Mouse (Mus musculus) CD8-positive naive resting alpha-beta T cell, adult 2 months (primary cell): ENCODE results near the gene Slc35e3.

Experiments
- DNase-seq, 2 experiments: peaks; one replicate each; pipeline ENCODE4 v3.0.0; 2022; ENCODE audit warnings: low read depth in 2 of 2, low spot score in 2 of 2

The Slc35e3 gene

DNA sequence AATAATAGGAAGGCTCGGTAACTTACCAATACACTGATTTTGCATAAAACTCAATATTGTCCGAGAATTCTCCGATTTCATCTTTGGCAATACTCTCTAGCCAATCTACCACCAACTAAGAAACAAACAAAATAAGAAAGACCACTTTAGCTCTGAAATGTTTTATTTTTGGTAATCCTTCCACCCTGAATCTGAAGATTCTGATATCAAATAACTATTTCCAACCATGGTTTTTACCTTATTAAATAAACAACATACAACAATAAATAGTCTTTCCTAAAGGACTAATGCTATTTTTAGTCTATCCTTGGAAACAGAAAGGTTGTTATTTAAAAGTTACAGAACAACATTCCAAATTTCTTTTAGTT is 30.9 kb upstream of the Slc35e3 start:
- no peak for DNase-seq

- DNase-seq = no peak
Measured at GRCm38 (mm10) chr10:117776281-117777102, 30.3 kb upstream of the Slc35e3 start.

GRCm38 (mm10) chr10:117775401-117776144 is 29.4 kb upstream of the Slc35e3 start:
- no peak for DNase-seq

GRCm38 (mm10) chr10:117774817-117775120 is 28.6 kb upstream of the Slc35e3 start:
- no peak for DNase-seq

DNA sequence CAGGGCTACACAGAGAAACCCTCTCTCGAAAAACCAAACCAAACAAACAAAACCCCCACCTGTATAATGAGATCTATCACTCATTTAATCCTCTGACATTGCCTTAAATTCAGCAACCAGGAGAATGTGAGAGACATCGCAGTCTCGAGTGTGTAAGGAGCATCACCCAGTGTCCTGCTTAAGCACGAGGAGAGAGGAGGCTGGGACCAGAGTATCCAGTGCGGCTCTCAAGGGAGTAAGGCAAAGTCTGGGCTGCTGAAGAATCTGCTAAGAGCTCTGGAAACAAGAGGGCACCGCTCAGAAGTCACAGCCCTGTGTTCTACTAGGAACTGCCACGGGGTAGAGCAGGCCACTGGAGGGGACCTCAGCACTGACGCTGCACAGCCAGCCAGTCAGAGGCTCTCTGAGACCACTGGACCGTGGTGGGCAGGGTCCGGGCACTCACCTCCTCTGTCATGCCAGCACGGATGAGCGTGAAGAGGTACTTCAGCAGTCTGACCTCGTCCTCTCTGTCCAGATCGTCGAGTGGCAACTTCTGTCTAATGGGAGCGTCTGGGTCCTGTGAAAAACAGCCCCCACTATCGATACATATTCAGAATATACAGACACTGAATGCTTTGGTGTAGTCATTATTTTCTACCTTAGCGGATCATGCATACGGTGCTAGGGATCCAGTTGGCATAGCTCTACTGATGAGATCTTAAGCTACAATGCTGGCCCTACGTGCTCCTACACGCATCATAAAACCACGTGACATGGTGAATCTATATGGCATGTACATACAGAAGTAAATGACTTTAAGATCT is 28.0 kb upstream of the Slc35e3 start:
- DNase-seq = no peak

- DNase-seq = no peak
Measured at GRCm38 (mm10) chr10:117773106-117773720, 27.0 kb upstream of the Slc35e3 start.

GRCm38 (mm10) chr10:117772364-117773105 is 26.4 kb upstream of the Slc35e3 start:
- no peak for DNase-seq

- no peak for DNase-seq
Measured at GRCm38 (mm10) chr10:117771131-117771510, 25.0 kb upstream of the Slc35e3 start.

- no peak for DNase-seq
Measured at GRCm38 (mm10) chr10:117770286-117771130, 24.3 kb upstream of the Slc35e3 start.

- no peak for DNase-seq
Measured at GRCm38 (mm10) chr10:117769541-117770285, 23.5 kb upstream of the Slc35e3 start.

- DNase-seq = no peak
Measured at GRCm38 (mm10) chr10:117768141-117768440, 21.9 kb upstream of the Slc35e3 start.

DNA sequence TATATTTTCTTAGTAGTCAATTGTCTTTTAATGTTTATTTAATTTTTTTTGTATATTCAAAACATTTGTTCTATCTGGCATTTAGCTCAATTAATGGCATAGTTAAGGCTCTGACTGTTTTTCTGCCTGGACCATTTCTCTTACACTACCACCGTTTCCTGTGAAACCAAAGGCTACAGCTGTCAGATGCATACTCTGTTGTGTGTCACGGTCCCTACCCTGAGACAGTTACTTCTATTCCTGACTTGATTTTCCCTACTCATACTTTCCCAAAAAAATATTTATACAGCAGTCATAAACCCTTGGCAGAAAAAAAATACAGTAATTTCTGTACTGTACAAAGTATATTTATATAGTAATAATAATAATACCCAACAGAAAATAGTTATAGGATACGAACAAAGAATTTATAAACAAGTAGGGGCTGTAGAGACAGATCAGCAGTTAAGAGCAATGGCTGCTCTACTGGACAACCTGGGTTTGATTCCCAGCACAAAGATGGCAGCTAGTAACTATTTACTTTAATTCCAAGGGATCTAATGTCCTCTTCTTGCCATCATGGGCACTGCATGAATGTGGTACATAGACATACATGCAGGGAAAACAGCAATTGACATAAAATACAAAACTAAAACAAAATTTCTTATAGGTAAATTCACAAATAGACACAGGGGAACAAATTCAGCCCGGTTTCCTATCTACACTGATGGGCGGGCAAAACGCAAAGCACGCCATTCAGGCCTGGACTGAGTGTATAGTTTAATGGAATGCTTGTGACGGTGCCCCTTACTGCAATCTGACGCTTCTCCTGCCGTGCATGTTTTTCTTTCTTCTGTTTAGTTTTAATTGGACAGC is 21.3 kb upstream of the Slc35e3 start:
- no peak for DNase-seq

DNA sequence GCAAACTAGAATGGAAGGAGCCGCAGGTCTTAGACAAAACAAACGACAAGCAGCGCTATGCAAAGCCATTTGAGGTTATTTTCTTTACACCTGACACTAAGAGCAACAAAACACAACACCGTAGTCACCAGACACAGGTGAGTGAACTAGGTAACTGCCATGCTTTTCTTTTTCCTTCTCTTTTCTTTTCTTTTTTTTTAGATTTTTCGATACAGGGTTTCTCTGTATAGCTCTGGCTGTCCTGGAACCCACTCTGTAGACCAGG is 20.7 kb upstream of the Slc35e3 start:
- DNase-seq = no peak

- no peak for DNase-seq
Measured at GRCm38 (mm10) chr10:117766111-117766895, 20.1 kb upstream of the Slc35e3 start.

DNA sequence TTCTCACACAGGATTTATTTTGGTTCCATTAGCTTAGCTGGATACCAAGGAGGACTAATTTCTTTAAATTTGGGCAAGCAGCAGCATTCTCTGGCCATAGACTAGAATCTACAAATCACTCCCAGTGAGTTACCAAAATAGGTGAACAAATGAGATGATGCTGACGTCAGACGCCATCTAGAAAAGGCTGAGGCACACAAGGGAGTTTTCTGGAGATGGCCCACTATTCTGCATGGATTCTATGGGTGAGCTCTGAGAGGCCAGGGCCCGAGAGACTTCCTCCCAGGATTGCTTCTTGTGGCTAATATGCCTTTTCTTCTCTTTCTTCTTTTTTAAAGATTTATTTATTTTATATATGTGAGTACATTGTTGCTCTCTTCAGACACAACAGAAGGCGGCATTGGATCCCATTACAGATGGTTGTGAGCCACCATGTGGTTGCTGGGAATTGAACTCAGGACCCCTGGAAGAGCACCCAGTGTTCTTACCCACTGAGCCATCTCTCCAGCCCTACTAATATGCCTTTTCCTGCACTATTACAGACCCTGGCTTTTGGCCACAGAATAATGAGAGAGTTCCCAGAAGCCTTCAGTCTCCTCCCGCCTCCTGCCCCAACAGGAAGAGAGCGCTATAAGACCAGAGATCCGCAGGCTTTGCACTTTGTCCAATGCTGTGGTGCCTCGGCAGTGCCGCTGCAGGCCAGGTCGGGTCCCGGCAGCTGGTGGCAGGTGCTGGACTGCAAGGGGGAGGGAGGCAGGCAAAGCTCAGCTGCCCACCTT is 19.1 kb upstream of the Slc35e3 start:
- no peak for DNase-seq

- no peak for DNase-seq
Measured at GRCm38 (mm10) chr10:117764598-117764997, 18.4 kb upstream of the Slc35e3 start.

DNA sequence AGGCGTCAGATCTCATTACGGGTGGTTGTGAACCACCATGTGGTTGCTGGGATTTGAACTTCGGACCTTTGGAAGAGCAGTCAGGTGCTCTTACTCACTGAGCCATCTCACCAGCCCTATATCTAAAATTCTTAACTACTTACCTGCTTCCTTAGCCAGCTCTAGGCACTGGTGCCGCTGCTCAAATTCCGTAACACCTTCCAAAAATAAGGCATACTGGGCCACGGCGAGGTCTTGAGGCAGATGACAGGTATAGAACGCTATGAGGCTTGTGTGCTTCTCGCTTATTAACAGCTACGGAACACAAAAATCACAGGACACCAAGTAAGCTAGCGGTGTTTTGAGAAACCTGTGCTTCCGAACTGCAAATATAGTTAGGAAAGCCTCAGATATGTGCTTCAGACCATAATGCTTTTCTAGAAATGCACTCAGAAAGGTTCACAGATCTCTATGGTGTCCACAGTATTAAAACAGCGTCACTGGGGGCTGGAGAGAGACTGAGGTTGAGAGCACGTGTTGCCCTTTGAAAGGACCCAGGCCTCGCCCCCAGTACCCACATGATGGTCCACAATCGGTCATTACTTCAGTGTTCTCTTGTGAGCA is 17.5 kb upstream of the Slc35e3 start:
- no peak for DNase-seq
